Mouse (Mus musculus): ENCODE data around the gene Rtf1. TPM values are rescaled to one million over a fixed set of nuclear protein-coding genes. Genes with fewer than 3 reads are reported as not detected.
"Not testable (repeated sequence)": the region's sequence is repeated elsewhere in the genome, so short reads cannot be mapped to it uniquely, and the experiment has no call there.

The Rtf1 gene
- 63.8 and 73.9 TPM in 2 replicates for polyA plus RNA-seq (2015; fragmentation: Nextera tagmentation; extraction: Ambion mirVana)

GRCm38 (mm10) chr2:119674525-119675214, at the start of gene Rtf1:
Rtf1 (plus strand) TSS chr2:119675068.
- DNase-seq (ENCODE audit: low spot score) = peak; percentile 91

- DNase-seq (ENCODE audit: low spot score) = peak; percentile 21
Observed at GRCm38 (mm10) chr2:119636781-119637180, 38.1 kb upstream of the Rtf1 start.

GRCm38 (mm10) chr2:119641214-119641912, 33.5 kb upstream of the Rtf1 start:
- no peak for DNase-seq (ENCODE audit: low spot score)

GRCm38 (mm10) chr2:119644254-119644653, 30.6 kb upstream of the Rtf1 start:
- DNase-seq (ENCODE audit: low spot score) = no peak

GRCm38 (mm10) chr2:119662220-119663182, 12.4 kb upstream of the Rtf1 start, which contains the start of gene Ndufaf1:
Ndufaf1 (minus strand) TSS chr2:119662827.
- peak; percentile 77 for DNase-seq (ENCODE audit: low spot score)

- DNase-seq (ENCODE audit: low spot score) = not testable (repeated sequence)
Observed at GRCm38 (mm10) chr2:119665744-119666143, 9.1 kb upstream of the Rtf1 start.

GRCm38 (mm10) chr2:119669010-119669409, 5.9 kb upstream of the Rtf1 start:
- DNase-seq (ENCODE audit: low spot score) = peak; percentile 80

- DNase-seq (ENCODE audit: low spot score) = peak; percentile 36
Observed at GRCm38 (mm10) chr2:119675215-119675784, 432 bp downstream of the Rtf1 start.

GRCm38 (mm10) chr2:119675831-119676230, 963 bp downstream of the Rtf1 start:
- peak; percentile 22 for DNase-seq (ENCODE audit: low spot score)

- DNase-seq (ENCODE audit: low spot score) = no peak
Observed at GRCm38 (mm10) chr2:119683706-119684105, 8.8 kb downstream of the Rtf1 start.

- DNase-seq (ENCODE audit: low spot score) = peak; percentile 7
Observed at GRCm38 (mm10) chr2:119692003-119692701, 17.3 kb downstream of the Rtf1 start.

GRCm38 (mm10) chr2:119694826-119695225, 20.0 kb downstream of the Rtf1 start:
- no peak for DNase-seq (ENCODE audit: low spot score)

- DNase-seq (ENCODE audit: low spot score) = no peak
Observed at GRCm38 (mm10) chr2:119696111-119696510, 21.2 kb downstream of the Rtf1 start.

GRCm38 (mm10) chr2:119698472-119698871, 23.6 kb downstream of the Rtf1 start:
- DNase-seq (ENCODE audit: low spot score) = no peak

- no peak for DNase-seq (ENCODE audit: low spot score)
Observed at GRCm38 (mm10) chr2:119699962-119700361, 25.1 kb downstream of the Rtf1 start.

- DNase-seq (ENCODE audit: low spot score) = no peak
Observed at GRCm38 (mm10) chr2:119703171-119703570, 28.3 kb downstream of the Rtf1 start.

- no peak for DNase-seq (ENCODE audit: low spot score)
Observed at GRCm38 (mm10) chr2:119707676-119708075, 32.8 kb downstream of the Rtf1 start.

- DNase-seq (ENCODE audit: low spot score) = no peak
Observed at GRCm38 (mm10) chr2:119710011-119710410, 35.1 kb downstream of the Rtf1 start.

- DNase-seq (ENCODE audit: low spot score) = not testable (repeated sequence)
Observed at GRCm38 (mm10) chr2:119715868-119716267, 41.0 kb downstream of the Rtf1 start.

- DNase-seq (ENCODE audit: low spot score) = no peak
Observed at GRCm38 (mm10) chr2:119721070-119721469, 46.2 kb downstream of the Rtf1 start.

All from thymus, postnatal 0 days (tissue).